Mouse (Mus musculus): ENCODE data around the gene Pgap3. TPM values are rescaled to one million over a fixed set of nuclear protein-coding genes. Genes with fewer than 3 reads are reported as not detected.

The Pgap3 gene
- 7.3 TPM for polyA plus RNA-seq (2017; shearing (Covaris generic))

GRCm38 (mm10) chr11:98400161-98400726 lies at the start of gene Pgap3:
Gene Pgap3, minus strand, starts transcription at chr11:98400490.

GRCm38 (mm10) chr11:98446213-98446561 lies 45.9 kb upstream of the Pgap3 start, which contains the start of gene Grb7:
Gene Grb7, plus strand, starts transcription at chr11:98446394.

GRCm38 (mm10) chr11:98438331-98439158 lies 38.3 kb upstream of the Pgap3 start, which contains the start of gene Mien1:
Gene Mien1, minus strand, starts transcription at chr11:98438991.

GRCm38 (mm10) chr11:98412273-98412796 lies 12.0 kb upstream of the Pgap3 start, which contains the start of gene Erbb2:
Gene Erbb2, plus strand, starts transcription at chr11:98412470.

GRCm38 (mm10) chr11:98385638-98386585 lies 14.4 kb downstream of the Pgap3 start, which contains the start of gene Pnmt:
Gene Pnmt, plus strand, starts transcription at chr11:98386450.

GRCm38 (mm10) chr11:98383261-98384030 lies 16.8 kb downstream of the Pgap3 start, which contains the start of gene Tcap:
Gene Tcap, plus strand, starts transcription at chr11:98383811.

GRCm38 (mm10) chr11:98358161-98359083 lies 41.9 kb downstream of the Pgap3 start, which contains the start of gene Stard3:
Gene Stard3, plus strand, starts transcription at chr11:98358368.

GRCm38 (mm10) chr11:98348083-98348961 lies 52.0 kb downstream of the Pgap3 start, which contains the start of gene Ppp1r1b:
Gene Ppp1r1b, plus strand, starts transcription at chr11:98348404.

Other genes with a start within 250 kb of the Pgap3 start
- 58.6 TPM for gene Med1, start 207.2 kb downstream of the Pgap3 start, polyA plus RNA-seq (2017; shearing (Covaris generic))
- 22.2 TPM for gene Cdk12, start 197.4 kb downstream of the Pgap3 start, polyA plus RNA-seq (2017; shearing (Covaris generic))
- gene Neurod2, start 70.8 kb downstream of the Pgap3 start, polyA plus RNA-seq (2017; shearing (Covaris generic)), result not detected
- not detected for gene Ppp1r1b, start 52.1 kb downstream of the Pgap3 start, polyA plus RNA-seq (2017; shearing (Covaris generic))
- 62.8 TPM for gene Stard3, start 42.1 kb downstream of the Pgap3 start, polyA plus RNA-seq (2017; shearing (Covaris generic))
- not detected for gene Tcap, start 16.7 kb downstream of the Pgap3 start, polyA plus RNA-seq (2017; shearing (Covaris generic))
- gene Pnmt, start 14.0 kb downstream of the Pgap3 start, polyA plus RNA-seq (2017; shearing (Covaris generic)), result not detected
- gene Erbb2, start 12.0 kb upstream of the Pgap3 start, polyA plus RNA-seq (2017; shearing (Covaris generic)), result 0.29 TPM
- 82.8 TPM for gene Mien1, start 38.5 kb upstream of the Pgap3 start, polyA plus RNA-seq (2017; shearing (Covaris generic))
- gene Grb7, start 45.9 kb upstream of the Pgap3 start, polyA plus RNA-seq (2017; shearing (Covaris generic)), result 4.1 TPM
- gene Ikzf3, start 145.5 kb upstream of the Pgap3 start, polyA plus RNA-seq (2017; shearing (Covaris generic)), result 48.5 TPM
- 1.5 TPM for gene Zpbp2, start 150.6 kb upstream of the Pgap3 start, polyA plus RNA-seq (2017; shearing (Covaris generic))
- gene Ormdl3, start 186.9 kb upstream of the Pgap3 start, polyA plus RNA-seq (2017; shearing (Covaris generic)), result 44.0 TPM
- not detected for gene Lrrc3c, start 197.8 kb upstream of the Pgap3 start, polyA plus RNA-seq (2017; shearing (Covaris generic))
- gene Gm12355, start 225.2 kb upstream of the Pgap3 start, polyA plus RNA-seq (2017; shearing (Covaris generic)), result 1.8 TPM
- gene Gsdma3, start 225.9 kb upstream of the Pgap3 start, polyA plus RNA-seq (2017; shearing (Covaris generic)), result not detected
- gene Gsdma2, start 246.3 kb upstream of the Pgap3 start, polyA plus RNA-seq (2017; shearing (Covaris generic)), result not detected